Mouse (Mus musculus): ENCODE measurements around the gene Zcchc8. TPM values are rescaled to one million over a fixed set of nuclear protein-coding genes. Genes with fewer than 3 reads are reported as not detected.

Zcchc8 gene
- polyA plus RNA-seq, 1 experiment from 2014 or later = 63.8 TPM

- no peak for ATAC-seq (replicated peaks; ENCODE audit: low FRiP score, low read depth)
Measured at GRCm38 (mm10) chr5:123653287-123653801, 67.6 kb downstream of the Zcchc8 start.

DNA sequence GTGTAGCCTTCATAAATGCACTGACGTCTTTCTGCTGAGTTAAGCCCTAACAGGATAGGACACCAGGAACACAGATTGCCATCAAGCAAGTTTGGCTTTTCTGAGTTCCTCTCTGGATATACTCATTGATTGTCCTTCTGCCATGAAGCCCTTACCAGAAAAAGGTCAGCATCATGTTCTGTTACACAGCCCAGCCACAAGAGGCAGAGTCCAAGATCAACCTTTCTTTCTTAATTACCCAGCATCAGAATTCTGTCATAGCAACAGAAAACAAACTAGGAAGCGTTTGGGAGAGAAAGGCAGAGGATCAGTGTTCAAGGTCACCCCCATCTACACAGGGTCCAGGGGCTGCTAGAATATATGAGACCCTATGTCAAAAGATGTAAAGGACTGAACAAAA is 70.1 kb downstream of the Zcchc8 start:
- ATAC-seq (replicated peaks; ENCODE audit: low FRiP score, low read depth) (no peak), DNase-seq (ENCODE audit: low spot score) (no peak)
- Histone ChIP-seq H3K4me3 (replicated peaks; ENCODE audit: low read depth, low read length) (no peak overlapping the region), H3K27ac (no peak overlapping the region), H3K4me2 (ENCODE audit: low read length) (no peak overlapping the region), H3K27me3 (ENCODE audit: insufficient read depth, low read length) (no peaks in the 10 kb centered on the region), H3K4me1 (replicated peaks; ENCODE audit: insufficient read depth, low read length) (no peaks in the 10 kb centered on the region), H3K36me3 (ENCODE audit: insufficient read depth, low read length) (0 out of 2 replicates have a peak, but pooled peaks cover 5% of the 10 kb centered on the region), H3K9me3 (replicated peaks; ENCODE audit: low read length) (no peaks in the 10 kb centered on the region), H3K9ac (ENCODE audit: low read depth, low read length) (no peak overlapping the region)
- 65% methylated on average over 2 of the region's 2 CpGs for WGBS
- peak; percentile 32; the same call in 1 of the 2 replicates for TF ChIP-seq CTCF (IDR thresholded peaks at IDR 0.05; ENCODE audit: low read depth)

More at GRCm38 (mm10) chr5:123653287-123653801, 67.6 kb downstream of the Zcchc8 start:
- H3K4me1 ChIP-seq (replicated peaks; ENCODE audit: insufficient read depth, low read length) = no peaks in the 10 kb centered on the region
- TF ChIP-seq CTCF (IDR thresholded peaks at IDR 0.05; ENCODE audit: low read depth) = no peak
- no peak overlapping the region for H3K4me2 ChIP-seq (ENCODE audit: low read length)
- no peak for DNase-seq (ENCODE audit: low spot score)
- no peak overlapping the region for H3K9ac ChIP-seq (ENCODE audit: low read depth, low read length)
- no peak overlapping the region for H3K27ac ChIP-seq
- H3K27me3 ChIP-seq (ENCODE audit: insufficient read depth, low read length) = no peaks in the 10 kb centered on the region
- no peak overlapping the region for H3K4me3 ChIP-seq (replicated peaks; ENCODE audit: low read depth, low read length)
- WGBS = 83% methylated on average over 11 of the region's 11 CpGs
- H3K9me3 ChIP-seq (replicated peaks; ENCODE audit: low read length) = no peaks in the 10 kb centered on the region
- H3K36me3 ChIP-seq (ENCODE audit: insufficient read depth, low read length) = 0 out of 2 replicates have a peak, but pooled peaks cover 5% of the 10 kb centered on the region

Other genes starting within 250 kb of the Zcchc8 start
- not detected in 2 replicates for gene Lrrc43, start 231.8 kb downstream of the Zcchc8 start, polyA plus RNA-seq (2015; fragmentation: Nextera tagmentation; extraction: Ambion mirVana)
- gene Il31, start 231.6 kb downstream of the Zcchc8 start, polyA plus RNA-seq (2015; fragmentation: Nextera tagmentation; extraction: Ambion mirVana) = not detected in 2 replicates
- 0.46 TPM in 1 of 2 replicates, not detected in the other for gene B3gnt4, start 210.6 kb downstream of the Zcchc8 start, polyA plus RNA-seq (2015; fragmentation: Nextera tagmentation; extraction: Ambion mirVana)
- gene Diablo, start 196.9 kb downstream of the Zcchc8 start, polyA plus RNA-seq (2015; fragmentation: Nextera tagmentation; extraction: Ambion mirVana) = 101 and 105 TPM in 2 replicates
- 0.34 TPM in 1 of 2 replicates, not detected in the other for gene Gm49027, start 195.6 kb downstream of the Zcchc8 start, polyA plus RNA-seq (2015; fragmentation: Nextera tagmentation; extraction: Ambion mirVana)
- gene Vps33a, start 148.1 kb downstream of the Zcchc8 start, polyA plus RNA-seq (2015; fragmentation: Nextera tagmentation; extraction: Ambion mirVana) = 23.4 and 25.0 TPM in 2 replicates
- gene Clip1, start 36.5 kb downstream of the Zcchc8 start, polyA plus RNA-seq (2015; fragmentation: Nextera tagmentation; extraction: Ambion mirVana) = 21.6 and 26.8 TPM in 2 replicates
- gene Rsrc2, start 28.3 kb upstream of the Zcchc8 start, polyA plus RNA-seq (2015; fragmentation: Nextera tagmentation; extraction: Ambion mirVana) = 117 and 120 TPM in 2 replicates
- gene Kntc1, start 28.6 kb upstream of the Zcchc8 start, polyA plus RNA-seq (2015; fragmentation: Nextera tagmentation; extraction: Ambion mirVana) = 9.4 and 10.7 TPM in 2 replicates
- 0.15 TPM in 1 of 2 replicates, not detected in the other for gene Hcar2, start 144.4 kb upstream of the Zcchc8 start, polyA plus RNA-seq (2015; fragmentation: Nextera tagmentation; extraction: Ambion mirVana)
- 3.3 and 3.6 TPM in 2 replicates for gene Hcar1, start 158.9 kb upstream of the Zcchc8 start, polyA plus RNA-seq (2015; fragmentation: Nextera tagmentation; extraction: Ambion mirVana)
- 128 and 133 TPM in 2 replicates for gene Denr, start 186.1 kb upstream of the Zcchc8 start, polyA plus RNA-seq (2015; fragmentation: Nextera tagmentation; extraction: Ambion mirVana)
- 1.0 and 1.6 TPM in 2 replicates for gene Gm43518, start 206.3 kb upstream of the Zcchc8 start, polyA plus RNA-seq (2015; fragmentation: Nextera tagmentation; extraction: Ambion mirVana)
- gene Ccdc62, start 209.6 kb upstream of the Zcchc8 start, polyA plus RNA-seq (2015; fragmentation: Nextera tagmentation; extraction: Ambion mirVana) = 6.4 and 7.1 TPM in 2 replicates

Data from kidney, postnatal 0 days (tissue).